Comparison of ENCODE assay signal across 8 mouse cellular contexts in the genomic region with DNA sequence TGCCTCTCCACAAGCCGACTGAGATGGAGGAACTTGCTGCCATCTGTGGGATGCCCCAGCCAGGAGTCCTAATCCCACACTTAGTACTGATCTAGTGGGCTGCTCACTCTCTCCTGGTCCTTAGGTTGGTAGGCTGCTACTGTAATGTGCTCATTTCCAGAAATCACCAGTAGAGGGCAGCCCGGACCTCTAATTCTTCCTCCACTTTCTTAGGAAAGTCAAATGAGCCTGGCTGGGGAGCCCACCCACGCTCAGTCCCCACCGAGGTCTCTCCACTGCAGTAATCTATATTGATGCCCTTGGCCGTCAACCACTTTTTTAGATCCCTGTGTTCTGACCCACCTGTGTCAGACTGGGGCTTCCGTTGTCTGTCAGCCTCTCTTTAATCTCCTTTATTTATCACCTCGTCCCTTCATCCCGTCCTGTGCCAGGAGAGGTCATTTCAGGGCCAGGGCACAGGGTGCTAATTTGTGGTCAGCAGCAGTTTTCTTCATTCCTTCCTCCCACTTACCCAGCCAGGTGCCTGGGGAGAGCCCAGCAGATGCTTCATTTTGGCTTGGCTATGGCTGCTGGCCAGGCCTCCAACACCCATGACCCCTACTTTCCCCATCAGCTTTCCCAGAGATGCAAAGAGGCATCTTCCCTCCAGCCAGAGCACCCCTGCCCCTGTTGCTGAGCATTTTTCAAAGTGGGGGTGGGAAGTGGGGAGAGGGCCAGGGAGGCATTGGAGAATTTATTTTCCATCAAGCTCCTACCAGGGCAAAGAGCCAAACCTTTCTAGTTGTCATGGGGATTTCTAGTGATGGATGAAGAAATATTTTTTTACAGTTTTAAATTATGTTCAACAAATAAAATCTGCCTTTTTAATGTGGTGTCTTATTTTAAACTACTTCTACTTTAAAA. TPM values are rescaled to one million over a fixed set of nuclear protein-coding genes. Genes with fewer than 3 reads are reported as not detected.
A peak's percentile ranks its signal among the peaks of the same experiment; 100 is the strongest.
DNase-seq lines count a peak whose midpoint lies in the region; TF ChIP-seq lines count a peak whose summit lies in the region.

No protein-coding gene starts in this region.

- peak; percentile 72; the same call in 1 of the 2 replicates for TF ChIP-seq CTCF in small intestine, adult 2 months (IDR thresholded peaks at IDR 0.05; ENCODE audit: extremely low read depth, insufficient read length, insufficient replicate concordance, low read depth, low read length)

- H3K4me1 ChIP-seq in midbrain, embryonic 10.5 days: peaks cover 10% of the 10 kb centered on the region
- no peaks in the 10 kb centered on the region for H3K4me1 ChIP-seq in small intestine, adult 2 months (ENCODE audit: control insufficient read depth, insufficient read depth, insufficient read length, low read length)

- DNase-seq in ovary, postnatal 10 days (ENCODE audit: low spot score): peak; percentile 52
- no peak for DNase-seq in ovary, adult 18-20 months (ENCODE audit: low spot score)
- DNase-seq in cerebellum, postnatal 10 days: peak; percentile 91 to 93
- DNase-seq in frontal cortex, postnatal 10 days (ENCODE audit: low spot score in 2 of 2): peak; percentile 75 to 78
- peak; percentile 44 for DNase-seq in hindlimb bud, embryonic 11.5 days (ENCODE audit: extremely low spot score, low read depth, low spot score)
- DNase-seq in left cerebral cortex, postnatal 10 days (ENCODE audit: extremely low spot score in 1 of 2, low spot score in 2 of 2): peak; percentile 81 to 83
- peak; percentile 73 for DNase-seq in midbrain, embryonic 10.5 days (ENCODE audit: low spot score)

- TF ChIP-seq POLR2A in small intestine, adult 2 months (IDR thresholded peaks at IDR 0.05; ENCODE audit: low read depth, low read length): no peak

- no peaks in the 10 kb centered on the region for H3K9me3 ChIP-seq in midbrain, embryonic 10.5 days (replicated peaks)

- H3K27ac ChIP-seq in midbrain, embryonic 10.5 days (replicated peaks): no peak overlapping the region
- no peak overlapping the region for H3K27ac ChIP-seq in small intestine, adult 2 months (ENCODE audit: insufficient read depth, low read depth, low read length)

- peaks cover 22% of the 10 kb centered on the region for H3K36me3 ChIP-seq in midbrain, embryonic 10.5 days
- H3K36me3 ChIP-seq in small intestine, adult 2 months (ENCODE audit: control insufficient read depth, insufficient read depth, low read length): peaks cover 19% of the 10 kb centered on the region; the same call in 1 of the 2 replicates

- intact Hi-C loops in left cerebral cortex, postnatal 10 days (cut with DNase I): loop anchor here (5.0 to 10.0 kb wide), 2 partner anchors 100 to 368 kb away; a partner anchor contains a TSS

- peaks cover 35% of the 10 kb centered on the region for H3K27me3 ChIP-seq in midbrain, embryonic 10.5 days (ENCODE audit: low read depth, poor library complexity, severe bottlenecking)
- H3K27me3 ChIP-seq in small intestine, adult 2 months (ENCODE audit: control insufficient read depth, insufficient read depth, low read length): no peaks in the 10 kb centered on the region

- WGBS in midbrain, embryonic 10.5 days: 43% methylated on average over 8 of the region's 8 CpGs
- WGBS in small intestine, adult 2 months: 51% methylated on average over 8 of the region's 8 CpGs

- H3K4me3 ChIP-seq in midbrain, embryonic 10.5 days: no peak overlapping the region
- H3K4me3 ChIP-seq in small intestine, adult 2 months (ENCODE audit: low read depth, low read length): no peak overlapping the region

RNA-seq across cellular contexts. Expression of a gene that starts 5.2 kb away (rescaled TPM):
- 10 to 100 TPM; 29.5 to 31.9 TPM for total RNA-seq in left cerebral cortex, postnatal 10 days (2021)
- 12.8 and 14.8 TPM in 2 replicates for polyA plus RNA-seq in midbrain, embryonic 10.5 days (2016; fragmentation: Nextera tagmentation; extraction: Ambion mirVana)
- polyA plus RNA-seq in small intestine, adult 2 months (2012; rRNA removed): 19.7 and 28.7 TPM in 2 replicates

RNA-seq across cellular contexts. Expression of a gene that starts 14.8 kb away (rescaled TPM):
- 10 to 100 TPM; 19.0 to 19.4 TPM for total RNA-seq in left cerebral cortex, postnatal 10 days (2021)
- 47.7 and 50.1 TPM in 2 replicates for polyA plus RNA-seq in midbrain, embryonic 10.5 days (2016; fragmentation: Nextera tagmentation; extraction: Ambion mirVana)
- 13.4 and 21.2 TPM in 2 replicates for polyA plus RNA-seq in small intestine, adult 2 months (2012; rRNA removed)

RNA-seq across cellular contexts. Expression of a gene that starts 15.1 kb away (rescaled TPM):
- 10 to 100 TPM; 17.0 to 18.0 TPM for total RNA-seq in left cerebral cortex, postnatal 10 days (2021)
- polyA plus RNA-seq in midbrain, embryonic 10.5 days (2016; fragmentation: Nextera tagmentation; extraction: Ambion mirVana): 11.1 and 14.1 TPM in 2 replicates
- polyA plus RNA-seq in small intestine, adult 2 months (2012; rRNA removed): 5.2 and 8.7 TPM in 2 replicates

RNA-seq across cellular contexts. Expression of a gene that starts 36.5 kb away (rescaled TPM):
- 1 to 10 TPM; 1.7 to 2.3 TPM for total RNA-seq in left cerebral cortex, postnatal 10 days (2021)
- polyA plus RNA-seq in midbrain, embryonic 10.5 days (2016; fragmentation: Nextera tagmentation; extraction: Ambion mirVana): 0.37 TPM in 1 of 2 replicates, not detected in the other
- polyA plus RNA-seq in small intestine, adult 2 months (2012; rRNA removed): not detected in 2 replicates

RNA-seq across cellular contexts. Expression of a gene that starts 40.5 kb away (rescaled TPM):
- under 1 TPM; 0.58 to 0.71 TPM for total RNA-seq in left cerebral cortex, postnatal 10 days (2021)
- polyA plus RNA-seq in midbrain, embryonic 10.5 days (2016; fragmentation: Nextera tagmentation; extraction: Ambion mirVana): 0.17 TPM in 1 of 2 replicates, not detected in the other
- 0.13 and 0.15 TPM in 2 replicates for polyA plus RNA-seq in small intestine, adult 2 months (2012; rRNA removed)
